Mouse (Mus musculus): ENCODE measurements around the gene Pih1d1.

GRCm38 (mm10) chr7:45164833-45165232 is 10.7 kb downstream of the Pih1d1 start:
- TF ChIP-seq CHD2 (IDR thresholded peaks at IDR 0.05; ENCODE audit: low read depth, low read length) (no peak), MAFK (IDR thresholded peaks at IDR 0.05; ENCODE audit: insufficient read depth, low read depth, low read length) (no peak), ZNF384 (IDR thresholded peaks at IDR 0.05; ENCODE audit: low read depth, low read length) (no peak)
